Mouse (Mus musculus) CH12.LX (cell line): Measurements from ENCODE around the gene Polr2b. TPM values are rescaled to one million over a fixed set of nuclear protein-coding genes. Genes with fewer than 3 reads are reported as not detected.

ENCODE experiments used
- DNase-seq: peaks from one replicate; pipeline ENCODE4 v3.0.0-alpha.2; 2013; ENCODE audit errors: extremely low read depth
- H3K27ac ChIP-seq: 2 replicates; pipeline ENCODE4 v1.5.1; 2012; ENCODE audit warnings: low read depth, mild to moderate bottlenecking, control low read depth, moderate library complexity; ENCODE audit not compliant: insufficient read depth
- H3K27me3 ChIP-seq: replicated peaks from 2 replicates; pipeline ENCODE3; 2012; ENCODE audit warnings: inconsistent platforms
- H3K36me3 ChIP-seq, 2 experiments: replicated peaks in 1 of 2; 2 replicates each; pipeline versions ENCODE3 to v1.6.1; 2012; ENCODE audit warnings: inconsistent platforms in 1 of 2, low read length in 1 of 2, mild to moderate bottlenecking in 1 of 2, mixed read lengths in 1 of 2, moderate library complexity in 1 of 2; ENCODE audit not compliant: control insufficient read depth in 1 of 2, insufficient read depth in 1 of 2
- H3K4me1 ChIP-seq, 2 experiments: 2 replicates each; pipeline ENCODE4 v1.6.1; 2012; ENCODE audit warnings: inconsistent platforms in 1 of 2, moderate library complexity in 1 of 2; ENCODE audit not compliant: insufficient read depth in 2 of 2, control insufficient read depth in 1 of 2
- H3K4me2 ChIP-seq: 2 replicates; pipeline ENCODE4 v1.6.1; 2012; ENCODE audit warnings: low read depth, mild to moderate bottlenecking, control low read depth; ENCODE audit not compliant: poor library complexity, insufficient read depth, severe bottlenecking
- H3K4me3 ChIP-seq, 3 experiments: fragments of 150-350 bp in 1 of 3; sonication (generic) in 1 of 3; replicated peaks in 1 of 3; 2 replicates each; pipeline versions ENCODE3 to v1.5.1; 2011 to 2012; ENCODE audit warnings: low read depth in 2 of 3, low read length in 2 of 3, mild to moderate bottlenecking in 2 of 3, moderate library complexity in 2 of 3, control low read depth in 1 of 3, improper control_type of control experiment in 1 of 3, inconsistent platforms in 1 of 3, mixed read lengths in 1 of 3; ENCODE audit not compliant: poor library complexity in 1 of 3
- H3K79me2 ChIP-seq: replicated peaks from 2 replicates; pipeline ENCODE4 v1.6.1; 2012; ENCODE audit warnings: mild to moderate bottlenecking, moderate library complexity; ENCODE audit not compliant: control insufficient read depth, poor library complexity, insufficient read depth, severe bottlenecking; ENCODE audit errors: extremely low read depth
- H3K9ac ChIP-seq: 2 replicates; pipeline ENCODE4 v1.6.1; 2012; ENCODE audit warnings: low read depth, mild to moderate bottlenecking, control low read depth, moderate library complexity; ENCODE audit not compliant: insufficient read depth
- H3K9me3 ChIP-seq: replicated peaks from 2 replicates; pipeline ENCODE3; 2012; ENCODE audit warnings: low read length, inconsistent platforms, mixed read lengths
- BHLHE40 ChIP-seq: IDR thresholded peaks from 2 replicates; pipeline ENCODE4 v1.6.1; 2011; ENCODE audit warnings: mild to moderate bottlenecking, low read depth, low read length, improper control_type of control experiment
- EP300 ChIP-seq: IDR thresholded peaks from 2 replicates; pipeline ENCODE4 v1.6.1; 2011; ENCODE audit warnings: low read length, improper control_type of control experiment
- ETS1 ChIP-seq: conservative IDR thresholded peaks from 2 replicates; pipeline ENCODE4 v1.6.1; 2012; ENCODE audit warnings: low read depth, mild to moderate bottlenecking, inconsistent platforms, low read length, improper control_type of control experiment, moderate library complexity
- HCFC1 ChIP-seq: IDR thresholded peaks from 2 replicates; pipeline ENCODE4 v1.6.1; 2012; ENCODE audit warnings: low read depth, mild to moderate bottlenecking, inconsistent platforms, low read length, improper control_type of control experiment
- IRF4 ChIP-seq: IDR thresholded peaks from 2 replicates; pipeline ENCODE4 v1.6.1; 2014; ENCODE audit warnings: low read depth, mild to moderate bottlenecking, inconsistent platforms, low read length, improper control_type of control experiment
- MAFK ChIP-seq: IDR thresholded peaks from 2 replicates; pipeline ENCODE4 v1.6.1; 2011; ENCODE audit warnings: low read length, improper control_type of control experiment; ENCODE audit not compliant: insufficient replicate concordance
- MAZ ChIP-seq: IDR thresholded peaks from 2 replicates; pipeline ENCODE4 v1.6.1; 2012; ENCODE audit warnings: low read depth, mild to moderate bottlenecking, inconsistent platforms, low read length, improper control_type of control experiment, moderate library complexity
- MEF2A ChIP-seq: IDR thresholded peaks from 2 replicates; pipeline ENCODE4 v1.6.1; 2014; ENCODE audit warnings: low read depth, mild to moderate bottlenecking, inconsistent platforms, low read length, improper control_type of control experiment, borderline replicate concordance
- NRF1 ChIP-seq: IDR thresholded peaks from 2 replicates; pipeline ENCODE4 v1.6.1; 2014; ENCODE audit warnings: low read depth, mild to moderate bottlenecking, inconsistent platforms, low read length, improper control_type of control experiment, moderate library complexity
- PAX5 ChIP-seq: IDR thresholded peaks from 2 replicates; pipeline ENCODE4 v1.6.1; 2012; ENCODE audit warnings: low read length, inconsistent platforms, mixed read lengths
- TCF12 ChIP-seq: IDR thresholded peaks from 2 replicates; pipeline ENCODE4 v1.6.1; 2014; ENCODE audit warnings: low read depth, mild to moderate bottlenecking, inconsistent platforms, low read length, improper control_type of control experiment
- UBTF ChIP-seq: IDR thresholded peaks from 2 replicates; pipeline ENCODE4 v1.6.1; 2012; ENCODE audit warnings: low read depth, mild to moderate bottlenecking, inconsistent platforms, low read length, improper control_type of control experiment, moderate library complexity
- ZMIZ1 ChIP-seq: IDR thresholded peaks from 2 replicates; pipeline ENCODE4 v1.6.1; 2012; ENCODE audit warnings: low read depth, mild to moderate bottlenecking, inconsistent platforms, low read length, improper control_type of control experiment
- ZNF384 ChIP-seq: IDR thresholded peaks from 2 replicates; pipeline ENCODE4 v1.6.1; 2012; ENCODE audit warnings: low read depth, low read length, improper control_type of control experiment, inconsistent platforms
- dilution Hi-C: fragments of 300-500 bp; cut with MboI; formaldehyde crosslinking; loops from 2 replicates; pipeline ENCODE4 v1.14.3; 2020; ENCODE audit warnings: low sequenced_read_pairs; ENCODE audit not compliant: extremely low pct_unique_long_range_greater_than_20kb, extremely low pct_ligation_motif_present
- in situ Hi-C: fragments of 300-500 bp; cut with MboI; formaldehyde crosslinking; loops from 3 replicates; pipeline ENCODE4 v1.14.3; 2019; ENCODE audit warnings: low sequenced_read_pairs, low pct_ligation_motif_present, low pct_unique_long_range_greater_than_20kb, mixed read lengths
- polyA plus RNA-seq: library from polyadenylated mRNA; unstranded; fragments of >175 nt; gene quantifications from 2 replicates; pipeline ENCODE4 v1.2.1, GENCODE M21; 2012; ENCODE audit warnings: low read depth; ENCODE audit not compliant: insufficient read length
- total RNA-seq, 2 experiments: library from RNA; depleted of rRNA; stranded (reverse); fragments of 300-350 nt in 1 of 2; fragments of >200 nt in 1 of 2; gene quantifications; 2 replicates each; pipeline ENCODE4 v1.2.3; 2012 to 2014

Polr2b gene
- total and polyA plus RNA-seq, 3 experiments, result 88.0 to 133 (median 119) TPM

GRCm38 (mm10) chr5:77367145-77367544, 57.2 kb downstream of the Polr2b start:
- TF ChIP-seq UBTF (no peak), MAZ (no peak), HCFC1 (no peak), MEF2A (0 out of 2 replicates have a peak, but pooled peaks have one; percentile 14), EP300 (0 out of 2 replicates have a peak, but pooled peaks have one; percentile 20), PAX5 (no peak), ZMIZ1 (no peak), BHLHE40 (0 out of 2 replicates have a peak, but pooled peaks have one; percentile 14)
- dilution Hi-C loops, result no loop called here

DNA sequence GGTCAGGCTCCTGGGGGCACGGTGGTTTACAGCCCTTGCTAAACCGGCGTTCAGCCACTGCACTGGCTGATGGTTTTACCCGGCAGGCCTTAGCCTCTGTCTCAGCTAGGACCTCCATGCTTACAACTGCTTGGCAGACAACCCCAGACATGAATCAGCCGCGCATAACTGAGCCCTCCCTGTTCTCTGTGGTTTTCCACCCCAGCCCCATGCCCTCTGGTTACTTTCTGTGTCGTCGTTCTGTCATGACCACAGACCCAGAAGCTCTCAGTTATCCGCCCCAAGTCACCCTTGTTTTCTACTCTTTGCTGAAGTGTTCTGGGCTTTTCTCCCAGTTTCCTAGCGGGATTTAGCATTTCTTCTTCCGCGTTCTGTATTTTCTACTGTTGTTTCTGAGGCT, 57.7 kb downstream of the Polr2b start:
- TF ChIP-seq TCF12 (peak; percentile 63; the same call in 1 of the 2 replicates), MAFK (no peak), BHLHE40 (0 out of 2 replicates have a peak, but pooled peaks have one; percentile 13), MEF2A (0 out of 2 replicates have a peak, but pooled peaks have one; percentile 39), MAZ (peak; percentile 82; the same call in 1 of the 2 replicates), NRF1 (no peak), ETS1 (peak; percentile 42; the same call in 1 of the 2 replicates), ZNF384 (no peak), IRF4 (peak; percentile 65; the same call in 1 of the 2 replicates)
- TF ChIP-seq, all 38 proteins: peak for 6
- DNase-seq, result peak; percentile 84
- in situ Hi-C loops (loop anchor here (25.0 kb wide), 1 partner anchor 420 kb away; no protein-coding TSS in a partner anchor), dilution Hi-C loops (no loop called here)
- Histone ChIP-seq H3K27me3 (no peaks in the 10 kb centered on the region), H3K9ac (peak overlapping the region; percentile 49), H3K4me2 (0 out of 2 replicates have a peak overlapping the region, but pooled peaks have one; percentile 76), H3K9me3 (no peaks in the 10 kb centered on the region), H3K27ac (peak overlapping the region; percentile 70), H3K36me3 (no peaks in the 10 kb centered on the region), H3K4me1 (peaks cover 32 to 68% of the 10 kb centered on the region in 2 experiments), H3K4me3 (no peak overlapping the region), H3K79me2 (no peaks in the 10 kb centered on the region)

More at GRCm38 (mm10) chr5:77367145-77367544, 57.2 kb downstream of the Polr2b start:
- Histone ChIP-seq H3K27me3 (no peaks in the 10 kb centered on the region), H3K4me2 (no peak overlapping the region), H3K4me1 (peaks cover 28 to 63% of the 10 kb centered on the region in 2 experiments), H3K79me2 (no peaks in the 10 kb centered on the region), H3K9ac (no peak overlapping the region), H3K9me3 (no peaks in the 10 kb centered on the region), H3K27ac (peak overlapping the region; percentile 70), H3K36me3 (no peaks in the 10 kb centered on the region), H3K4me3 (peak overlapping the region in 1 of 3 experiments; percentile 0)
- no peak for DNase-seq
- in situ Hi-C loops, result loop anchor here (25.0 kb wide), 1 partner anchor 420 kb away; no protein-coding TSS in a partner anchor
